Mouse (Mus musculus) embryonic facial prominence, embryonic 15.5 days (tissue): ENCODE results near the gene Nfatc2. TPM values are rescaled to one million over a fixed set of nuclear protein-coding genes. Genes with fewer than 3 reads are reported as not detected.

Experiments
- ATAC-seq: fragments of 200-750 bp; cut with Nextera tagmentation; 2 replicates; pipeline ENCODE4 v1.8.0; 2017; ENCODE audit warnings: low read depth, moderate TSS enrichment; ENCODE audit not compliant: insufficient number of reproducible peaks, low FRiP score, low TSS enrichment
- H3K27ac ChIP-seq: fragments of 300-500 bp; sonication (generic); replicated peaks from 2 replicates; pipeline ENCODE4 v1.5.1; 2015; ENCODE audit warnings: mild to moderate bottlenecking, inconsistent platforms
- H3K27me3 ChIP-seq: fragments of 300-500 bp; sonication (generic); 2 replicates; pipeline ENCODE4 v1.6.1; 2015; ENCODE audit warnings: inconsistent platforms
- H3K36me3 ChIP-seq: fragments of 300-500 bp; sonication (generic); 2 replicates; pipeline ENCODE4 v1.6.1; 2015; ENCODE audit warnings: mild to moderate bottlenecking, inconsistent platforms
- H3K4me1 ChIP-seq: fragments of 300-500 bp; sonication (generic); 2 replicates; pipeline ENCODE4 v1.6.1; 2015; ENCODE audit warnings: inconsistent platforms
- H3K4me2 ChIP-seq: fragments of 300-500 bp; sonication (generic); replicated peaks from 2 replicates; pipeline ENCODE4 v1.6.1; 2015; ENCODE audit warnings: mild to moderate bottlenecking, inconsistent platforms
- H3K4me3 ChIP-seq: fragments of 300-500 bp; sonication (generic); replicated peaks from 2 replicates; pipeline ENCODE4 v1.5.1; 2015; ENCODE audit warnings: mild to moderate bottlenecking, inconsistent platforms
- H3K9ac ChIP-seq: fragments of 300-500 bp; sonication (generic); 2 replicates; pipeline ENCODE4 v1.6.1; 2015; ENCODE audit warnings: inconsistent platforms
- H3K9me3 ChIP-seq: fragments of 300-500 bp; sonication (generic); replicated peaks from 2 replicates; pipeline ENCODE4 v1.6.1; 2016; ENCODE audit warnings: inconsistent platforms
- WGBS: fragments of 180-500 bp; shearing (Covaris S2); methylation state at CpG from one replicate; pipeline ENCODE4 v1.1.7; 2015; 5-methylcytosine and 5-hydroxymethylcytosine counted together
- polyA plus RNA-seq: library from polyadenylated mRNA; unstranded; fragments of >200 nt; fragmentation: Nextera tagmentation; extraction: Ambion mirVana; gene quantifications from 2 replicates; pipeline ENCODE4 v1.2.1, GENCODE M21; 2015

The Nfatc2 gene
- polyA plus RNA-seq, 1 experiment from 2014 or later: 5.8 TPM

DNA sequence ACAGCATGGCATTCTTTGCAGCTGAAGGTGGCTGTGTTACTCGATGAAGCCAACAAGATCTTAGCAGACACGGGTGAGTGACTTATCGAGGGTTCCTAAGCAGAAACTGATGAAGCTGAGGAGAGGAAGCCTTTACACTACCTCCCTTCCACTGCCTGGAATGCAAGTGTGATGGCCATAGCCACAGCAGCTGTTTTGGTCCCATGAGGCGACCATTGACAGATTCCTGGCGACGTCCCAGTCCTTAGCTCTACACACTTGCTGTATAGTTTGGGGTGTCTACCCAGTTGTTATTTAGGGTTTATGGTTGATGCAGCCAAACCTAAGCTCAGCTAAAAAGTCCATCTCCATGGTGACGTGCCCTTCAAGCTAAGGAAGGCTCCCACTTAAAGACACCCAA, 50.2 kb downstream of the Nfatc2 start:
- Histone ChIP-seq H3K4me1 (peaks cover 85% of the 10 kb centered on the region), H3K9me3 (no peaks in the 10 kb centered on the region), H3K9ac (no peak overlapping the region), H3K36me3 (no peaks in the 10 kb centered on the region), H3K4me2 (no peak overlapping the region), H3K27ac (no peak overlapping the region), H3K27me3 (peaks cover 4% of the 10 kb centered on the region), H3K4me3 (no peak overlapping the region)
- no peak for ATAC-seq
- 81% methylated on average over 7 of the region's 7 CpGs for WGBS

DNA sequence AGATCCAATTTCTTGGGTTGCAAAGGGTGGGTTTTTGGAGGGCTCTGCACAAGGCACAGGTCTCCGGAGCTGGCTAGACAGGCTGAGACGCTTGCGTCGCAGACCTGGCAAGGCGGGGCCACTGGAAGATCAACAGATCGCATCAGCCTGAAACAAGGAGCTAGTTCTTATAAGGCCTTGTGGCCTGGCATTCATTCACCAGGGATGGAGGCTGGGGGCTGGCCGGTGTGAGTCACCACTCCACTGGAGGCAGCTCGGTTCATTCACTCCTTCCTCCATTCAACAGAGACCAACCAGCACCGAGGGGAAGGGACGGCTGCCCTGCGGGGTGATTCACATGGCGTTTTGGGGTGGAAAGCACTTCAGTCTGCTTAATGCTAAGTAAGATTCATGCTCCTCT, 52.1 kb downstream of the Nfatc2 start:
- Histone ChIP-seq H3K27ac (peak overlapping the region; percentile 29), H3K4me1 (peaks cover 87% of the 10 kb centered on the region), H3K36me3 (no peaks in the 10 kb centered on the region), H3K9me3 (no peaks in the 10 kb centered on the region), H3K4me3 (no peak overlapping the region), H3K27me3 (peaks cover under 1% of the 10 kb centered on the region; the same call in 1 of the 2 replicates), H3K4me2 (no peak overlapping the region), H3K9ac (no peak overlapping the region)
- WGBS: 36% methylated on average over 12 of the region's 12 CpGs
- no peak for ATAC-seq

DNA sequence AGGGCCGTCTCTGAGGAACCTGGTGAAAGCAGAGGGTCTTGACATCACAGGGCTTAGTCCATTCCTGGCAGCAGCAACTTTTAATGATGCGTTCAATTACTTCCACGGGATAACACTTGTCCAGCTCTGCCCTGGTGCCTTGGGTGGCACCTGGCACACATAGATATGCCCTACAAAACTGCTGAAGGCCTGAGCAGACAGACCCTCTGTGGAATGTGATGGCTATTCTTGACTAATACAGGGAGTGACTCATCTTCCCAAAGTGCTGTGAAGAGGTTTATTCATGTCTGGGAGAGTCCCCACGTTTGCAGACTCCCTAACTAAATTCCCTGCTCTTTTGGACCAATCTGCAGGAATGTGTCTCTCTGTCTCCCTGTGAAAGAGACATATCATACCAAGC, 53.4 kb downstream of the Nfatc2 start:
- Histone ChIP-seq H3K27me3 (no peaks in the 10 kb centered on the region), H3K36me3 (no peaks in the 10 kb centered on the region), H3K4me3 (no peak overlapping the region), H3K9ac (no peak overlapping the region), H3K4me1 (peaks cover 86% of the 10 kb centered on the region), H3K9me3 (no peaks in the 10 kb centered on the region), H3K27ac (no peak overlapping the region), H3K4me2 (no peak overlapping the region)
- no peak for ATAC-seq
- WGBS: 64% methylated on average over 4 of the region's 4 CpGs

DNA sequence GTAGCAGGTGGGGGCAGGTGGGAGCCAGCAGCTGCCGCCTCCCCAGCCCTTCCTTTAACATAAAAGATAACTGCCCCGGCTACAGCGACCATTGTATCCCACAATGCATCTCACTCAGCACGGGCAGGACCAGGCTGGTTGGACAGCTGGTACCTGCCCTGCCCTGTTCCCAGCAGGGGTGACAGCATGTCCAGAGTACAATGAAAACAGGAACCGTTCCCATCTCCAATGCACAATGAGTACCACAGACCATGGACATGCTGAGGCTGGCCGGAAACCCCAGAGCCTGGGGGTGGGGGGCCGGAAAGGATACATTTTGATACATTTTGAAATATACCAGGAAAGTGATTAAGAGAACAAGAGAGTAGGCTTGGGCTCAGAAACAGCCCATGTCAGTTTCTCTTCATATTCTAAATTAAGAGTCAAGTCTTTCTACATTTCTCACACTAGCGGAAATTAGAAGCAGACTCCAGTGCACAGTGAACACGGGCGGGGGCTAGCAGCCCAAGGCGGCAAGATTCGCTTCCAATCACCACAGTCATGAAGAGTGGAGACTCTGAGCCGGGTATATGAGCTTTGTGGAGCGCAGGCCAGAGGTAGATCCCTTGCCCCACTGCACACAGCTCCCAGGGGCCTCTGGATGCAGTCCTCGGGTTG, 55.4 kb downstream of the Nfatc2 start:
- Histone ChIP-seq H3K9me3 (no peaks in the 10 kb centered on the region), H3K36me3 (no peaks in the 10 kb centered on the region), H3K27me3 (no peaks in the 10 kb centered on the region), H3K4me1 (peaks cover 68% of the 10 kb centered on the region), H3K9ac (no peak overlapping the region), H3K4me3 (no peak overlapping the region), H3K27ac (peak overlapping the region; percentile 74), H3K4me2 (peak overlapping the region; percentile 10; the same call in 1 of the 2 replicates)
- 27% methylated on average over 15 of the region's 15 CpGs for WGBS
- ATAC-seq: 0 out of 2 replicates have a peak, but pooled peaks have one; percentile 45

DNA sequence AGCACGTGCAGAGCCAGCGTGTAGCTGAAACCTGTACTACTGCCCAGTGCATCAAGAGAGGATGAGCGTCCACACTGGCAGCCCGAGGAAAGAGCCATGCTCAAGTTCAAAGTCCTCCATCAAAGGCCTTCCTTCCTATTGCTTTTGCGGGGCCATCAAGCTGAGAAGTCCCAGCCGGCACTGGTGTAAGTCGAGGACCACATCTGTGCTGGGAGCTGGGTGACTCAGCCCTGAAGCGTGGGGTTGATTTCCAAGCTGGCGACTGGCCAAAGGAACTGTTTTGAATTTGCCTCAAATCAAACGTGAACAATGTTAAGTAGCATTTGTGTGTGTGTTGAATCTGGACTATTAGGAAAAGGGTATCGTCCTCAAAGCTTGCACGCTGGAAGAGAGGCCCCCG, 57.4 kb downstream of the Nfatc2 start:
- Histone ChIP-seq H3K4me2 (no peak overlapping the region), H3K9ac (no peak overlapping the region), H3K9me3 (no peaks in the 10 kb centered on the region), H3K27ac (peak overlapping the region; percentile 51; the same call in 1 of the 2 replicates), H3K27me3 (no peaks in the 10 kb centered on the region), H3K4me3 (no peak overlapping the region), H3K4me1 (peaks cover 65% of the 10 kb centered on the region), H3K36me3 (no peaks in the 10 kb centered on the region)
- WGBS: 9% methylated on average over 13 of the region's 13 CpGs
- peak; percentile 52; the same call in 1 of the 2 replicates for ATAC-seq

DNA sequence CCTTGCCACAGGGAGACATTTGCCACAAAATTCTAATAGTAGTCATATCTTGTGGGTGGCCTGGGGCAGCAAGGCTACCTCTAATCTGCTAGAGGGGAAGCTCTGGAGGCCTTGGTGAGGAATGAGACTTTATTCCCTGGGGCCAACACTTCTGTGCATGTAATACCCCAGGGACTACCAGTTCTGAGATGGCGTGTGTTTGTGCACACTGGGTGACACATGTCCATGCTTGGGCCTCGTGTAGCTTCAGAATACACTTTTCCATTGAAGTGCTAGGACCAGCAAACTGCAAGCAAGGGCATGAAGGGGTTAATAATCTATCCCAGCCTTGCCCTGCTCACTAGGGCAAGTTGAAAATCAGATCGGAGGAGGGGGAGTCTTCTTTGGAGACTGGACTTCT, 58.4 kb downstream of the Nfatc2 start:
- Histone ChIP-seq H3K9me3 (no peaks in the 10 kb centered on the region), H3K27me3 (no peaks in the 10 kb centered on the region), H3K4me2 (no peak overlapping the region), H3K27ac (no peak overlapping the region), H3K4me1 (peaks cover 55% of the 10 kb centered on the region), H3K9ac (no peak overlapping the region), H3K36me3 (no peaks in the 10 kb centered on the region), H3K4me3 (no peak overlapping the region)
- ATAC-seq: no peak
- 51% methylated on average over 3 of the region's 3 CpGs for WGBS

DNA sequence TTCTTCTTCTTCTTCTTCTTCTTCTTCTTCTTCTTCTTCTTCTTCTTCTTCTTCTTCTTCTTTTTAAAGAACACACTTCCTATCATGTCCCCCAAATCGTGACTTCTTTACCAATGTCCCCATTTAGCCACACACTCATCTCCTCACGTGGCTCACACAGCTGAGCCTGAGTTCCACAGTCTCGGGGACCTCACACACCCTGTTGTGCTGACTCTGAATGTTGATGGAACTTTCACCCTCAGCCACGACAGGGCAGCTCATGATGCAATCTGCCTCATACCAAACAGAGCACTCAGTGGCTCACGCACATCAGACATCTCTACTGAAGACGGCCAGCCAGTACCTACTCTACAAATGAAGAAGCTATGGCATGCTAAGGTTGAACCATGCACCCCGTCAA, 60.2 kb downstream of the Nfatc2 start:
- H3K4me1 ChIP-seq: peaks cover 45% of the 10 kb centered on the region
- H3K27ac ChIP-seq: no peak overlapping the region
- ATAC-seq: no peak
- H3K9me3 ChIP-seq: no peaks in the 10 kb centered on the region
- H3K27me3 ChIP-seq: no peaks in the 10 kb centered on the region
- no peak overlapping the region for H3K4me3 ChIP-seq
- no peaks in the 10 kb centered on the region for H3K36me3 ChIP-seq
- 75% methylated on average over 7 of the region's 7 CpGs for WGBS
- H3K4me2 ChIP-seq: no peak overlapping the region
- H3K9ac ChIP-seq: no peak overlapping the region

DNA sequence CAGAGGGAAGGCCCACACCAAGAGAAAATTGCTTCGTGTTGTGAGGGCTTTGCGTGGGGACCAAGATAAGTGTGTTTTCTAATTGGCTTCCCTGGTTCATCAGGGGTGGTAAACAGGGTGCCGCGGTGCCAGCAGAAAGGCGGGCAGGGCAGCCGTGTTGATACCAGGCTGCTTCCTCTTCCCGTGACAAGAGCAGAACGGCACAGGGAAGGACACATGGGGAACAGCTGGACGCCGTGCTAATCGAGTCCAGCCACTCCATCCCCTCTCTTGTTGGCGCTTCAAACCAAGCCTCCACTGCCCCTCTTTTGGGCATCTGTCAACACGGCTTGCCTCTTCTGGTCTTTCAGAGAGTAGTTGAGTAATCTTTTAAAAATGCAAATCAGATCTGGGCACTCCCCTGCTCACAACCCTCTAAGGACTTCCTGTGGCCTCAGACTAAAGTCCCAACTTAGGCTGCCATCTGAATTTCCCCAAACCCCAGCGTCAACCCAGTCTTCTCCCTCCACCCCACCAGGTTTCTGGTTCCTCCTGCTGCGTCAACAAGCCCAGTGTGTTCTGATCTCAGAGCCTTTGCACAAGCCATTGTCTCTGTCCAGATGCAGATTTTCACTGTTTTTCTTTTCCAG, 61.7 kb downstream of the Nfatc2 start:
- Histone ChIP-seq H3K4me3 (no peak overlapping the region), H3K9ac (no peak overlapping the region), H3K36me3 (no peaks in the 10 kb centered on the region), H3K27ac (0 out of 2 replicates have a peak overlapping the region, but pooled peaks have one; percentile 7), H3K9me3 (no peaks in the 10 kb centered on the region), H3K27me3 (no peaks in the 10 kb centered on the region), H3K4me1 (peaks cover 30% of the 10 kb centered on the region), H3K4me2 (no peak overlapping the region)
- 41% methylated on average over 15 of the region's 15 CpGs for WGBS
- ATAC-seq: 0 out of 2 replicates have a peak, but pooled peaks have one; percentile 18

DNA sequence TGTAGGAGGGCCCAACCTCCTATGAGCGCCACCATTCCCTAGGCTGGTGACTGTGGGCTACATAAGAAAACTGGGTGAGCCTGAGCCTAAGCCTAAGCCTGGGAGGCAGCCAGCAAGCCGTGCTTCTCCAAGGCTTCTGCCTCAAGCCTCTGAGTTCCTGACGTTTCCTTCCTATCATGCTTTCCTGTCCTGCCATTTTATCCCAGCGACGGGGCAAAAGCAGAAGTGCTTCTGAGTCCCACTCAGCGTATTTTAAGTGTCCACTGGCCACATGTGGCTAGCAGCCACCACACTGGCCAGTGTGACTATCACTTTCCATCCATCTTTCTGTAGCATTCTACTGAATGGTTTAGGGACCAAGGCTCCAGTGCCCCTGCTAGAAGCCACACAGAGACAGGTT, 62.4 kb downstream of the Nfatc2 start:
- Histone ChIP-seq H3K4me1 (peaks cover 23% of the 10 kb centered on the region), H3K27me3 (no peaks in the 10 kb centered on the region), H3K4me3 (no peak overlapping the region), H3K36me3 (no peaks in the 10 kb centered on the region), H3K27ac (0 out of 2 replicates have a peak overlapping the region, but pooled peaks have one; percentile 7), H3K9ac (no peak overlapping the region), H3K4me2 (no peak overlapping the region), H3K9me3 (no peaks in the 10 kb centered on the region)
- WGBS: 93% methylated on average over 6 of the region's 6 CpGs
- ATAC-seq: no peak

DNA sequence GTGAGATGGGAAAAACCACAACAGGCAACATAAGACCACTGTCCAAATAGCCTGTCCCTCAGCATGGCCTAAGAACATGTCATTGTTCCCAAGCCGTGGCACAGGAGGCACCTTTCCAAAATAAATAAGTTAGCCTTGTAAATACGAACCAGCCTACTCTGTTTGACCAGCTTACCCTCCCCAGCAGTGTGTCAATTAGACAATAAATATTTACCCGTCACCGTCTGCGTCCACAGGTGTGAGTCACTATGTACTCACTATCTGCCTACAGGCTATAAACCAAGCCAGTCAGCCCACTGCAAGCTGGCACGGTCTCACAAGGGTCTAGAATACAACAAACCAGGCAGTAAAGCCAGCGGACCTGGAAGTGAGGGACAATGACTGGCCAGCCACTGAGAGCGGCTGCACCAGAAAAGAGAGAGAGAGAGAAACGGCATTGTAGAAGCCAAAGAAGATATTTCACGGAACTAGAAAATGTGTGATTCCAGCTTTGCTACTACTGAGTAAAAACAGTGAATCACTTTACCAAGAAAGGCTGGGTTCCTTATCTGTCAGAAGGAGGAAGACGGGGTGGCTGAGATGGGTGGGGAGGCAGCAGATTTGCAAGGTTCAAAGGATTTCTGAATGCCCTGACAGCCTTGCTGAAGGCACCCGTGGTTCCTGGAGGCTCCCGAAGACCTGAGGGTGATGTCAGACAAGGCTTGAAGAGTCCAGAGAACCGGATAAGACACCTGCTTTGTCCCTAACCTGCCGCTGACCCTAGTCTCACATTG, 69.2 kb downstream of the Nfatc2 start:
- Histone ChIP-seq H3K4me2 (no peak overlapping the region), H3K4me3 (no peak overlapping the region), H3K27me3 (no peaks in the 10 kb centered on the region), H3K4me1 (0 out of 2 replicates have a peak, but pooled peaks cover 1% of the 10 kb centered on the region), H3K27ac (no peak overlapping the region), H3K9me3 (no peaks in the 10 kb centered on the region), H3K36me3 (0 out of 2 replicates have a peak, but pooled peaks cover 4% of the 10 kb centered on the region), H3K9ac (no peak overlapping the region)
- no peak for ATAC-seq
- WGBS: 69% methylated on average over 15 of the region's 15 CpGs

DNA sequence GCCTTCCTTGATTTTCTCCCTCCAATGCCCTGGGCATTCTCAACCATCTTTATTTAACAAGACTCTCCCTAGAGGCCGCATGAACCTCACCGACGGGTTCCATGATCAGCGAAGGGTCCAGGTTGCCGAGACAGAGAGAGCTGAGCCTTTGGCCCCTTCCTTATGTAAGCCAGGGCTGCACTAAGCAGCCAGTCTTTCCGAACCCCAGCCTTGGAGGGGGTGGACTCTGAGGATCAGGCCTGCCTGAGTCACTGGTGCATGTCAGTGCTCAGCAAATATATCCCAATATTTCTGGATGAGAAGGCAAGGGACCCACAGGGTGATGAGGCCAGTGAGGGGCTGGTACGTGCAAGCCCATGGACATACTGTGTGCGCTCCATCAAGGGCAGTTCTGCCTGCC, 72.9 kb downstream of the Nfatc2 start:
- H3K36me3 ChIP-seq: 0 out of 2 replicates have a peak, but pooled peaks cover 4% of the 10 kb centered on the region
- H3K4me2 ChIP-seq: no peak overlapping the region
- 82% methylated on average over 8 of the region's 8 CpGs for WGBS
- no peaks in the 10 kb centered on the region for H3K9me3 ChIP-seq
- H3K4me3 ChIP-seq: no peak overlapping the region
- peaks cover 24% of the 10 kb centered on the region for H3K4me1 ChIP-seq
- no peak overlapping the region for H3K9ac ChIP-seq
- H3K27ac ChIP-seq: no peak overlapping the region
- ATAC-seq: no peak
- H3K27me3 ChIP-seq: no peaks in the 10 kb centered on the region
